Mouse (Mus musculus): ENCODE results near the gene Dcakd.

The Dcakd gene

DNA sequence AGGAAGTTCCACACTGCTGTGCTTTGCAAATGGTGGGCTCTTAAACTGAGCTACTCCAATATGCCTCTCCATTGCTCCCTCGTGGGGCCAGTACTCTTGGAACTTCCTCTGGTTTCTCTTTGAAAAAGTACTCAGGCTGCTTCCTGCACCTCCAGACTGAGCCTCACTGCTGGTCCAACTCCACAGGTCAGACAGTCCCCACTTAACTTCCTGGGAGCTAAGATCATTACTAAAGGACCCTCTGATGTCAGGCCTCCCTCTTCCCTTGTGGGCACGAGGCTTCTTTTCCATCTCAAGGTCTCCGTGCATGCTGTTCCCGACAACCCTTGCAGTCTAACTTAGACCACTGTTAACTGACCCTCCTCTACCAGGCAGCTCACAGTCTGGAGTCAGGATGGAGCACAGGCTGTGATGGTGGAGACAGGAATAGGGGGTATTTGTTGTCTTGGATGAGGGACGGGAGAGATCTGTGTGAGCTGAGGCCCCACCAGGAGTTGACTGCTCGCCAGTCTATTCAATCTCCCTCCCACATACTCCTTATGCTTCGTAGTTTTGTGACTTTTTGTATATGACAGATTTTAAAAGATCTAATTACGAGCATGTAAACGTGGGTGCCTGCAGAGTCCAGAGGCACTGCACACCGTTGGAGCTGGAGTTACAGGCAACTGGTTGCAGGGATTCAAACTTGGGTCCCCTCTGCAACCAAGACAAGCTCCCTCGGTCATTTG, 22.7 kb downstream of the Dcakd start:
- DNase-seq: no peak

DNA sequence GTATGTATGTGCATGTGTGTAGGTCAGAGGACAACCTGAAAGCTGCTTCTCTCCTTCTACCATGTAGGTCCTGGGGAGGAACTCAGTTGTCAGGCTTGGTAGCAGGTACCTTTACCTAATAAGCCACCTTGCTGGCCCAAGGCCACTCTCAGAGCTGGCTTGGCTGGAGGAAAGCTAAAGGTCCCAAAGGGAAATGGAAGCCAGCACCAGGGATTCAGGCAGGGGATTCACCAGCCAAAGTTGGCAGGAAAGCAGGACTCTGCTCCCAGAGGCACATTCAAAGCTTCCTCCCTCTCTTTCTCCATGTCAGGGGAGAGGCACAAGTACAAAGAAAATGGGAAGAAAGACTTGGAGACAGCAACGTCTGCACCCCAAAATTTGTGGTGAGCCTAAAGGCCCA, 23.3 kb downstream of the Dcakd start:
- DNase-seq: no peak

DNA sequence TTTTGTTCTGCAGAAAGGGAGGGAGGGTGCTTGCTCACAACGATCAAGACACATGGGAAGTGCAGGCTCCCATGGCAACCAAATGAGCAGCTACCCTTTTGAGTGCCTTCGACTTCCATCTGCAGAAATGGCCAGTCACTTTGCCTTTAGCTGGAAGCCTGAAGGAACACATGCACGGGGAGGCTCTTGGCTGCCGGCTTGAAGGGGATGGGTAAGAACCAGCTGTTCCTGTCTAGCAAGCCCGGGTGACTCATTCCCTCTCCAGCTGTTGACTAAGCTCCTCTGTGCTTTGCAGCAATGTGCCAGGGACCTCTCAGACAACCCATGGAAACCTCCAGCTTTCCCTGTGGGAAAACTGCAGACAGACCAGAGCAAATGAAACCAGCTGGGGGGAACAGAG, 24.9 kb downstream of the Dcakd start:
- peak; percentile 89 to 93 for DNase-seq

DNA sequence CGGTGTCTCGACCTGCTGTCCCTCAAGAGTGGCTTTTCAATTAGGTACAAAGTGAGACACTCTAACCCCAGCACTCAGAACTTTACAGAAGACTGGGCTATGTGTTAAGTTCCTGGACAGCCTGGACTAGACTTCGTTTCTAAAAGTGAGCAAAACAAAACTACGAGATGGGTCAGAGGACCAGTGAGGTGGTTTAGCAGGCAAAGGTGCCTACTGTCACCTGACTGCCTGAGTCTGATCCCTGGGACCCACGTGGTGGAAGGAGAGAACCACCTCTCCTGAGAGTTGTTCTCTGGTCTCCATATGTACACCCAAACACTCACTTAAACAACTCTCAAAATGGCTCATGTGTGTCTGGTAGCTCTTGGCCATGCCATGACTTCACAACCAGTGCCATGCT, 27.1 kb downstream of the Dcakd start:
- no peak for DNase-seq

DNA sequence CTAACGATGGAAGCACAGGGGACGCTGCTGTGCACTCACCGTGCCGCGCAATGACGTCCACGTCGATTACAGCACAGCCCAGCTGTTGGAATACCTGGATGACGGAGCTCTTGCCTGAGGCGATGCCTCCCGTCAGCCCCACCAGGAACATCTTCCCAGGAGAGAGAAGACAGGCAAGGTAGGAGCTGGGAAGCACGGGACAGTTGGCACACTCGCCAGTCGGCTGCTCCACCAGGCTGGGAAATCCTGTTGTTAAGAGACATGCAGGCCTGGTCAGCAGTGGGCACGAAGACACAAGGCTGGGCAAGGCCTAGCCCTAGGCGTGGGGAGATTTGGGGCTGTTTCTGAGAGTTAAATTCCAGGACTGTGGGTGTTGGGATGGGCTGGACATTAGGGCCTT, 28.0 kb downstream of the Dcakd start:
- no peak for DNase-seq

DNA sequence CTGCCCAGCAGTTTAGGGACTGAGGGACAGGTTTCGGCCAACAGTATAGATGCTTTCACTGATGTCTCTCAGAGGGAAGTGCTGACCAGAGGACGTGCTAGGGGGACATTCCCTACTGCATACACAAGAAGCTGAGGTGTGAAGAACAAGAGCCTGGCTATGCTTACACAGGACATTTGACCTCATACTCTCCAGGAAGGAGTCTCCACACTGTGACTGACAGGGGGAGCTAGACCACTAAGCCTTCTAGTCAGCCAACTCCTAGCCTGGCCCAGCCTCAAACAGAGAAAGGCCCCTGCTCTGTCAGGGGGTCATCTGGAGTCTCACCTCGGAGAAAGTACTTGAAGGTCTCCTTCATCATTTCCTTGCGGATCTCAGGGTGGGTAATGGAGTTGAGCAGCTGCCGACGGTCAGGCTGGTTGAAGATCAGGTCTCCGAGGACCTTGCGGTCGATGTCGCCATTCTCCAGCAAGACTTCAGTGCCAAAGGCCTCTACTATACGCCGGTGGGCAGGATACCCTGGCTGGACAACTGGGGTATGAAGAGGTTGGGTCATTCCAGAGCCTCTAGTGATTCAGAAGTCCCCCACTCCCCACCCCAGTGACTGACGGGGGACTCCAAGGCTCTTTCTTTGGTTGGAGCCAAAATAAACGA, 28.7 kb downstream of the Dcakd start:
- DNase-seq: no peak

DNA sequence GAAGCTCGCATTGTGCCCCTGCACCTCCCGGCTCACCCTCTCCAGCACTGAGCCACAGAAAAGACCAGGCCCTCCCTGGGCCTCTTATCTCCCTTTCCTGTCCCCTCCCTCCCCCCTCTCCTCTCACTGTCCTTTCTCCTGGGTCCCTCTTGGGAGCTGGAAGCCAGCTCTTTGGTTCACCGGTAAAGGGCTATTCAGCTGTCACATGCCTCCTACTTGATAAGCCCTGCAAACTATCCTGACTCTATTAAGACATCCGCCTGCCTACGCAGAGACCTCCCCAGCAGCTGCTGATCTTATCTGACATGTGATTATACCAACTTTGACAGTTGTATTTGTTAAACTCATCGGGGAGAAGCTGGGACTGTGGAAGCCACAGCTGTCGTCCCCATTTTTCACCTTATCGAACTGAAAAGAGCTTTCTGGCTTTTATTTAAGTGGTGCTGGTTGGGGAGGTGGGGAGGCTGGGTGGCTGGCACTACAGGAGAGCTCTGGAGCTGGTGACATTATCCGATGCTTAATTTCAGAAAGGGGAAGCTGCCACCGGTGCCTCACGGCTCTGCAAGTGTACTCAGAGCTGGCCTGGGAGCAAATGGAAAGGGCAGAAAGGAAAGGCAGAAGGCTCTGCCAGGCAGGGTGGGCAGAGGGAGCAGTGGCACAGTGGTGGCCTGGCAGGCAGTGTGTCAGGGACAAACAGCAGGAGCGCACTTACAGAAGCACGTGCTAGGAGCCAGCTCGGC, 29.4 kb downstream of the Dcakd start:
- DNase-seq: no peak

DNA sequence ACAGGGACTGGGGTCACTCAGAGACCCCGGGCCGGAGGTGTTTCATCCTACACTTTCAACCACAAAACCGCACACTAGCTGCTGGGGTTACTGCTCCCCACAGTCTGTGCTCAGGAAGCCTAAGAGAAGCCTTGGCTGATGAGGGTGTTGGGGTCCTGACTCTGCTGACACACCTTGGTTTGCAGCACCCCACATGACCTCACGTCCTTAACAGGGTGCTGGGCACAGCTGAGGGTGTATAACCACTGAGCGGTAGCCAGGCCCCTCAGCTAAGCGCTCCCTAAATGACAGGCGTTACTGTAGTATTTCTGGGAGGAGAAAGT, 29.9 kb downstream of the Dcakd start:
- no peak for DNase-seq

DNA sequence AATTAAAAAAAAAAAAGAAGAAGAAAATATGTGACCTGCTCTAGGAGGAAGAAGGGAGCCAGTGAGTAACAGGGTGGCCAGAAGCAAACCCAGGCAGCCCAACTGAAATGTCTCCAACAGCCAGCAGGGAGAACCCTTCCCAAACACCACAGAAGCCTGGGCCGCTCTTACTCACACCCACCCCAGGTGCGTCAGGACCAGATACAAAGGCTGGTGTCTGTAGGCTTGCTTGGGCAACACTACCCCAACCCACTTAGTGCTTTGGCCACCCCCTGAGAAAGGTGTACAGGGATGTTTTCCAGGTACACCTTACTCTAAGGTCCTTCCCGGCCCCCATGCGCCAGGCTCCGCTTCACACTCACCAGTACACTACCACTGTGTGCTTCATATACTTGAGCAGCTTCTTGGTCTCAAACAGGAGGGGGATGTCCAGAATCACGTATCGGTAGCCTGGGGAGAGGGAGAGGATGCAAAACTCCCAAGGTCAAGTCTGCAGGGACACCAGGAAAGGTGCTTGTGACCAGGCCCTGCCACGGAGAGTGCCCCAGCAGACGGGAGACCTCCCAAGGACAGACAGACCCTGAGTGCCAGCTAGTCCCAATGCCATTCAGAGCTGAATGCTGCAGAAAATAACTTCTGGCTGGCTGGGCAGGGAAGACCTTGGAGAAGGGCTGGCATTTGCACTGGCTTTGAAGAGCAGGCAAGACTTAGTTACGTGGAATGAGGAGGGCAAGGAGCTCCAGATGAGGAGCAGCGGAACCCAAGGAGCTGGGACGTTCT, 31.0 kb downstream of the Dcakd start:
- no peak for DNase-seq

DNA sequence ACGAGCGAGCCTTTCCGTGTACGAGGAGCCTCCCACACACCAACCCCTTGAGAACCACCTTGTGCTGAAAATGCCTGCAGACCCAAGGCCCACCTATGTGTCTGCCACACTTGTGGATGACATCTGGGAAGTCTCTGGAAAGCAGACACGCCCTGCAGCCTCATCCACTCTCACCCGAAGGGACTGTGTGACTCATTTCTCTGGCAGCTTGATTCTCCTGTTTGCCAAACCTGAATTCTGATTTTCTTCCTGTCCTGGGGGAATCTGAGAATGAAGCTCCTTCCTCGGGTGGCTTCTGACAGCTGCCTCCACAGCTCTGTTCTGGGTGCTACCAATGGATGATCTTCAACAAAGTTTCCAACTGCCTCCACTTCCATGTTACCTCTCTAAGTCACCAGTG, 31.7 kb downstream of the Dcakd start:
- DNase-seq: no peak

DNA sequence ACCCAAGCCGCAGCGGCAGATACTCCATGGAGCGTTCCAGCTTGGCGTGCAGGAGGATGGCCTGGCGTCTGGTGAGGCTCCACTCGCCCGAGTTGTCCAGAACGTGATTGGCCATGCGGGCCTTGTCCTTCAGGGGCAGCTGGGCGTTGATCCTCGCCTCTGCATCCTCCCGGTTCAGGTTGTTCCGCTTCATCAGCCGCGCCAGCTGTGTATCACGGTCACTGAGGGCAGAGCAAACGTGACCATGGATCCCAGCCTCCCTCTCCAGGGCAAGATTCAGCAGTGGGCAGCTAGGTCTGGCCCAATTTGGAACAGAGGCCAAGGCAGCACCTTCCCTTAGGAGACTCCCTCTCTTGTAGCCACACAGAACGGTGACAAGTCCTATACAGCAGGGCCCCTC, 33.2 kb downstream of the Dcakd start:
- DNase-seq: no peak

DNA sequence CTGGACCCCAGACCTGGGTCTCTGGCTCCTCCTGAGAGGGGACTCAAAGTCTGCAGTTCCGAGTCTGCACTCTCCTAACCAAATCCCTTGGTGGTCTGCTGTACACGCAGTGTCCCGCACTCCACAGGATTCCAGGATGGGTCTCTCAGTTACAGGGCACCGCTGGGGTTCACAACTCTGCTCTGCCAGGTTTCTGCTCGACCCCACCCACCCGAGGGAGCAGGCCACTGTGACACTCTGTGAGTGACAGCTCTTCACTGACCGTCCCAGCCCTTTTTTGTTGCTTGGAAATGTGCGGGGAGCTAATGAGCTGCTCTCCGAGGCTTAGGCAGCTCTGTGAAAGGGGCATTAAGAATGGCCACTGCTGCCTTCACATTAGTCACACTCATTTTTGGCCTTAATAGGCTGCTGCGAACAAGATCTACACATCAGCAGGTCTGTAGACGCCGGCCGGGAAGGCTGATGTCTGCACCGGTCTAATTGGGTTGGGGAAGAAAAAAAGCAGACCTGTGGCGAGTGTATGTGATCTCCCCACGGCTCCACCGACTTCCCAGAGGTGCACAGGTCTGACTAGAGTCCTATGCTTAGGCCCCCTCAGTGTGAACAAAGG, 34.6 kb downstream of the Dcakd start:
- DNase-seq: no peak

DNA sequence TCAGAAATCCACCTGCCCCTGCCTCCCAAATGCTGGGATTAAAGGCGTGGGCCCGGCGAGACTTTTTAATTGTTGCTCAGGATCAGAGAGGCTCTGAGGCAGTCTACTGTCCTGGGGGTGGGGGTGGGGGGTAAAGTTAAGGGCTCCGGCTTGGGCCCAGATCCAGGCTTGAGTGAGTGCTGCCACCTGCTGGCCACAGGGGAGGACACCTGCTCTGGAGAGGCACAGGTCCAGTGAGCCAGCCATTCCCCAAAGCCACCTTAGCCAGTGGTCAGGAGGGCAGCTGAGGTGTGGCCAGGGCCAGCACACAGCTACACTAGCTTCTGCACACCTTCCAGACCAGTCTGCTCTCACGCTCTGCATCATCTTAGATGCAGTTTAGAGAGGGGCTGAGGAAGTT, 35.2 kb downstream of the Dcakd start:
- DNase-seq: peak; percentile 64 to 74

DNA sequence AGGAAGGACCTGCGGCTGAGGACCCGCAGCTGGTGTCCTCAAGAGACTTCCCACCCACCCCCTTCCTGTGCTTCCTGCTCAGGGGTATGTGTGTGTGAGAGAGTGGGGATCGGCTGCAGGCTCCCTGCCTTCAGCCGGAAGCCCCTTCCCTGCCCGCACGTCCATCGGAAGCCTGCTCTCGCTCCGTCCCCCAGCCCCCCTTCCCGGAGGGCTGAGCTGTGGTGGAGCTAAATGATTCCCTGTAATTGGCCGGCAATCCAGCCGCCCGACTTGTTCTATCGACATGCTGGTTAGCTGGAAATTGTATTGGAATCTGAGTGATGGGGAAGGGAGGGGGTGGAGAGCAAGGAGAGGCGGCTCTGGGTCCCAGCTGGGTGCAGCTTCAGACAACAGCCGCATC, 36.5 kb downstream of the Dcakd start:
- no peak for DNase-seq

DNA sequence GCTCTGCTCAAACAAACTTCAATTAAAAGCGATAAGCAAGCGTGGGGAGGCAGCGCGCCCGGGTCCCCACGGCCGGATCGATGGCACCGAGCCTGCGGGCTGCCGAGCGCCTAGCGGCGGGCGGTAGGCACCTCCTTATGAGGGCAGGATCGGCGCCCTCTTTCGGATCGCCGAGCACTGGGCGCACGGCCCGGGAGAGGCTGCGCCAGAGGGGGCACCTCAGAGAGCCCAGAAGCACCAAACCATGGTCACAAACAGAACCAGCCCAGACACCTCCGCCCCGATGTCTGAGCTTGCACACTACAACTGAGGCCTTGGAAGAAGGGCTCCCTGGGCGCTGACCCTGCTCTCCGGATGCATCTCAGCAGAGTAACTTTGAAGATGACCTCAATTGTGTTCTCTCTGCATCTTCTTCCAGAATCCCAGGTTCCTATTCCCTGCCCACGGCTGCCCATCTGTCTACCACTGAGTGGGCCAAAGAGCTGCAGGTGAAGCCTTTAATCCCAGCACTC, 37.9 kb downstream of the Dcakd start:
- DNase-seq: no peak

DNA sequence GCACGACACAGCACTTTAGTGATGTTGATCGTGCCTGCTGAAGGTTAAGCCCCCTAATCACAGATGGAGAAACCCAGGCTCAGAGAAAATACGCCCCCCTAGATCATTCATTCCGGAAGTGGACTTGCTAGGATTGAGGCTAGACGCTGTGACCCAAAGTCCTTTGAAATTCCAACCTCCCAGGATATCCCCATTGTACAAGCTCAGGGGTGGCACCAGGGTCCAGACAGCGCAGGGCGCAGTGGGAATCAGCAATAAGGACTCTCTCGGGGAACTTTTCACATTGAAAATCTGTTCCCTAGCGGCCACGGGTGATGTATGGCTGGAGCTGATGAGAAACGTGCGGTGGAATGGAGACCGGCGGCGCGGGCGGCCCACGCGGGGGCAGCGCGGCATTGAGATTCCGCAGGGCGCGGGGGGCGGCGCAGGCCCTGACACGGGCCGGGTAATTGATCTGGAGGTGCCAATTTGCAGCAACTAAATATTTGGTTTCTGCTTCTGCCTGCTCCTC, 38.4 kb downstream of the Dcakd start:
- DNase-seq: no peak

DNA sequence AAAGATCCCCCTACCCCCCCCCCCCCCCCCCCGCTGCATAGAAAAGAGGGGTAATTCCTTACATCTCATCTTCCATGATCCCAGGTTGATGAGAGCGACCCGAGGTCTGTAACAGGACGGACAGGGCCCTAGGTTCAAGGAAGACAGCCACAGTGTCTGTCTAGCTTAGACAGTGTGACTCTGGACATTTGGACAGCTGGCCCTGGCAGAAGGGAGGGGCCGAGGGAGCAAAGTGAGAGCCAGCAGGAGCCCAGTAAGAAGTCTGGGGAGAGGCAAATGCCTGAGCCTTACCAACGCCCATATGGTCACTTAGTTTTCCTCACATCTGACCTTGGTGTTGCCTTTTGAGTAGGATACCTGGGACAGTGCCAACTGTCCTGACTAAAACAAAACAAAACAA, 43.0 kb downstream of the Dcakd start:
- DNase-seq: no peak

DNA sequence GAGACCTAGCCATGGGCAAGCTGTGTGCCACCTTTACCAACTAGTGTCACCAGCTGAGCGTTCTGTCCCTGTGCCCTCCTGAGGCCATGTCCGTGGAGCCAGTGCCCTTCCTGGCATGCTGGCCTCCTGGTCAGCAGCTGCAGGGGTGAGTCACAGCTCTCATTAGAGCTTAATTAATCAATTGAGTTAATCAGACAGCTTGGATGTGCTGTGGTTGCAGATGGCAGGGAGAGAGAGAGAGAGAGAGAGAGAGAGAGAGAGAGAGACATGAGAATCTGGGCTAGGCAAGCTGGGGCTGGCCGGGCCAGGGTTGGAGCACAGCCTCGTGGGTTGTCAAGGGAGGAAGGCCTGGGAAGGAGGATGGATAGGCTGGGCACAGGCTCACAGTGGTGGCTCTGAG, 43.5 kb downstream of the Dcakd start:
- DNase-seq: no peak

DNA sequence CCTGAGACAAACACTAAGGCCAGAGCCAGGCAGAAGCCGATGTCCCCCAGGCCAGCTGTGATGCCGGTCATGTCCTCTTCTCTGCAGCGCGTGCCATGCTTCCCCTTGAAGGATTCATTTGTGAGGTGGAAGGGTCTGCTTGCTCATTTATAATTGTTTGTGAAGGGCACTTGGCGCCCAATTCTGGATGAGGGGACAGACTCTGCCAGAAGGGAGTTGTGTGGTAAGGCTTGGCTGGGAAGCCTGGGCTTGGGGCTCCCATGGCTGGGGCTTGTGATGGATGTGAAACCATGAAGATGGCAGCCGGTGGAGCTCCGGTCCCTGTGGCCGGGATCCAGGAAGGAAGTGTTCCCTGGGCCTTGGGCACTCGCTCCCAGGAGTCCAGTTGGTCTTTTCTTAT, 44.0 kb downstream of the Dcakd start:
- no peak for DNase-seq

DNA sequence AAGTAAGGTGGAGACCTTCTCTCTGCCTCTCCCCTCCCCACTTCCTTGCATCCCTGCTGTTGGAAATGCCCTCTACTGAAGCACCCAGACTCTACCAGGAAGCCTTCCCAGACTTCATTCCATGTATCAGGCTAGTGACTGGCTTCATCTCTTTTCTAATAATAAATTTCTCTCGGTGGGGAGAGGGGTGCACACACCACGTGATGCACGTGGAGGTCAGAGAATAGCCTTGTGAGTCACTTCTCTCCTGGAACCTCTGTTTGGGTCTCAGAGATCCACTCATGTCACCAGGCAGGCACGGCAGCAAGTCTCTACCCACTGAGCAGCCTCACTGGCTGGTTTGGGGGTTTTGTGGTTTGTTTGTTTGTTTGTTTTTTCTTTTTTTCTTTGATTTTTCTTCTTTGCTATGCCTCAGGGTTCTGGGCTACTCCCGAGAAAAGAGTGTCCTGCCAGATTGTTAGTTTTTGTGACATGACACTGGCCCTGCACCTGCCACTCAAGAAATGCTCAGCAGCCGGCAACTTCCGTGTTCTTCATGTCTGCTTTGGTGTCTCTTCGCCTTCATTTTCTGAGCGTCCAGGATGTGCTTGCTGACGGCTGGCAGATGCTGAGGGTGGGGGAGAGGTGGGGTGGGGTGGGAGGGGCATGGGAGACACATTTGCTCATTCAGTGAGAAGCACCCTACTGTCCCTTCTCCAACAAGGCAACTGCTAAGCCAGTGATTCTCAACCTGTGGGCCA, 46.8 kb downstream of the Dcakd start:
- DNase-seq: no peak

DNA sequence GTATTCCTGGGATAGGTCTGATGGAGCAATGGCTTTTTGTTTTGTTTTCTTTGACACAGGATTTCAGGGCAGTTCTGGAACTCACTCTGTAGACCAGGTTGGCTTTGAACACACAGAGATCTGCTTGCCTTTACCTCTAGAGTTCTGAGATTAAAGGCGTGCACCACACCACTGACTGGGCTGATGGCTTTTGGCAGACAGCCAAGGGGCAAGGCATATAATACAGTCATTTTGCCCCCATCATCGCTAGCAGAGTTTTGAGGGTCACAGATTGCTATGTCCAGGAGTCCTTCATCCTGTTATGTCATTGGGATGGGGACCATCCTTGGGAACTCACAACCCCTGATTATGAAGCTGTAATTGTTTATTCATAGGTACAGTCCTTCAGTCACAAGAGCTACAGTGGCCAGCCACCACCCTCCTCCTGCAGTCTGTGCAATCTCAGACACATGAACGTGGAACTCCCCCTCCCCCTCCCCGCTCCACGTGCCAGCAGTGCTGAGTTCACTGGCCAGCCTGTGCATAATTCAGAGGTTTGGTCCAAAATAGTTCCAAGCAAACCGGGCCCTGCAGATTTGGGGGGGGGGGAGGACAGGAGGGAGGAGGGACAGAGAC, 50.0 kb downstream of the Dcakd start:
- DNase-seq: peak; percentile 22 to 41

Measured in lung, adult 18-20 months (tissue).